Mouse (Mus musculus): ENCODE results near the gene Knop1. TPM values are rescaled to one million over a fixed set of nuclear protein-coding genes. Genes with fewer than 3 reads are reported as not detected.

Gene Knop1
- polyA plus RNA-seq, 1 experiment from 2014 or later = 112 TPM

DNA sequence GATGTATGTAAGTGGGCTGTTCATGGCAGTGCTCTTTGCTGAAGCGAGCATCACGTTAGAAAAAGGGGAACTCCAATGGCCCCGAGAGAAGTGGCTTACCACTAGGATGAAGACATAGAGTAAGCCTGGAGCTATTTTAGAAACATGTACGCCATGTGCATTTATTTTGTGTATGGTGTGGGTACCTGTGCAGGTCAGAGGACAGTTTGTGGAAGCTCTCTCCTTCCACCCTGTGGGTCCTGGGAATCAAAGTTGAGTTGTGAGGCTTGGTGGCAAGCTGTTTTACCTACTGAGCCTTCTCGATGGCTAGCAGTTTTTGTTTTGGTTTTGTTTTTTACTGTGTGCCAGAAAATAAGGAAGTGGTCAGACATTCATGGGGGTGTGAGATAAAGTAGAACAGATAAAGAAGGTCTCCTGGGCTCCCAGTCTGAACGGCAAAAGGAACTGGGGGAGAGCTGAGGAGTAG lies 57.9 kb downstream of the Knop1 start:
- H3K4me2 ChIP-seq = no peak overlapping the region
- H3K9ac ChIP-seq (ENCODE audit: low read depth, low read length) = no peak overlapping the region
- DNase-seq (ENCODE audit: low spot score) (no peak), ATAC-seq (replicated peaks; ENCODE audit: low FRiP score) (no peak)
- WGBS = 41% methylated on average over 6 of the region's 6 CpGs
- H3K27ac ChIP-seq (ENCODE audit: low read depth, low read length) = no peak overlapping the region
- H3K36me3 ChIP-seq (ENCODE audit: control insufficient read depth, insufficient read depth, low read length) = peaks cover 20% of the 10 kb centered on the region
- H3K9me3 ChIP-seq (ENCODE audit: control insufficient read depth, low read length) = no peaks in the 10 kb centered on the region
- H3K4me3 ChIP-seq (ENCODE audit: low read depth, low read length) = no peak overlapping the region
- no peaks in the 10 kb centered on the region for H3K4me1 ChIP-seq (replicated peaks; ENCODE audit: control insufficient read depth, insufficient read depth, low read length)
- H3K27me3 ChIP-seq (replicated peaks; ENCODE audit: control insufficient read depth, insufficient read depth, low read length) = no peaks in the 10 kb centered on the region

DNA sequence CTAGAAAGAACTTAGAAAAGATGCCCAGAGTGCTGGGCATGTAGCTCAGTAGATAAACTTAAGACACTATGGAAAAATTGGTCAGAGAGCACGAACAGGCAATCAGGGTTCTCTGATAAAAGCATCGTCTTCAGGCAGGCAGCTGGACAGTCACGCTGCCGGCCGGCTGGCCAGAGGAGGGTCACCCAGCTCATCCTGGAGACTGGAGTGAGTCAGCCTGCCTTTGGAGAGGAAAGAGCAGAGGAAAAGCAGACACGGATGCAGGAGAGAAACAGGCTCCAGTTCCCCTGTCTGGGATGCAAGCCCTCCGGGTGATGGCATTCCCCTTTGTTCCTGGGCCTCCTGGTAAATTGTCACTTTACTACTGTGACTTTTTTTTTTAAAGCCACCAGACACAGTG lies 58.5 kb downstream of the Knop1 start:
- H3K9ac ChIP-seq (ENCODE audit: low read depth, low read length) = no peak overlapping the region
- peaks cover 19% of the 10 kb centered on the region for H3K36me3 ChIP-seq (ENCODE audit: control insufficient read depth, insufficient read depth, low read length)
- DNase-seq (ENCODE audit: low spot score) (no peak), ATAC-seq (replicated peaks; ENCODE audit: low FRiP score) (no peak)
- H3K4me2 ChIP-seq = no peak overlapping the region
- 58% methylated on average over 7 of the region's 7 CpGs for WGBS
- H3K4me3 ChIP-seq (ENCODE audit: low read depth, low read length) = no peak overlapping the region
- H3K4me1 ChIP-seq (replicated peaks; ENCODE audit: control insufficient read depth, insufficient read depth, low read length) = no peaks in the 10 kb centered on the region
- no peaks in the 10 kb centered on the region for H3K27me3 ChIP-seq (replicated peaks; ENCODE audit: control insufficient read depth, insufficient read depth, low read length)
- no peak overlapping the region for H3K27ac ChIP-seq (ENCODE audit: low read depth, low read length)
- no peaks in the 10 kb centered on the region for H3K9me3 ChIP-seq (ENCODE audit: control insufficient read depth, low read length)

DNA sequence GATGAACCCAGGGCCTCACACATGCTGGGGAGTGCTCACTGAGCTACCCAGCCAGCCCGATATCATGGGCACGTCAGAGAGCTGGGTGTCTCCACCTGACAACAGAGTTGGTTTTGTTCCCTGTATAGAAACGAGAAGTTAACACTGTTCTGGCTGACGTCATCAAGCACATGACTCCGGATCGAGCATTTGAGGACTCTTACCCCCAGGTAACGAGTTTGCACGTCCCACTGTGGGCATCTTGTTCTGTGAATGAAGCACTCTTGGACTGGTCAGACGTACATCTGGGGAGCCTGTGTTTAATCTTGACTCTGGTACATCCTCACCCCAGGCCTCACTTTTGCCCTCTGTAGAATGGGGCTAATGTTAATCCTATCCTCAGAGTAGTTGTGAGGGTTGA lies 59.2 kb downstream of the Knop1 start:
- Histone ChIP-seq H3K4me1 (replicated peaks; ENCODE audit: control insufficient read depth, insufficient read depth, low read length) (no peaks in the 10 kb centered on the region), H3K27me3 (replicated peaks; ENCODE audit: control insufficient read depth, insufficient read depth, low read length) (no peaks in the 10 kb centered on the region), H3K9ac (ENCODE audit: low read depth, low read length) (no peak overlapping the region), H3K27ac (ENCODE audit: low read depth, low read length) (no peak overlapping the region), H3K9me3 (ENCODE audit: control insufficient read depth, low read length) (no peaks in the 10 kb centered on the region), H3K36me3 (ENCODE audit: control insufficient read depth, insufficient read depth, low read length) (peaks cover 17% of the 10 kb centered on the region), H3K4me2 (no peak overlapping the region), H3K4me3 (ENCODE audit: low read depth, low read length) (no peak overlapping the region)
- DNase-seq (ENCODE audit: low spot score) (no peak), ATAC-seq (replicated peaks; ENCODE audit: low FRiP score) (no peak)
- WGBS = 81% methylated on average over 9 of the region's 9 CpGs

DNA sequence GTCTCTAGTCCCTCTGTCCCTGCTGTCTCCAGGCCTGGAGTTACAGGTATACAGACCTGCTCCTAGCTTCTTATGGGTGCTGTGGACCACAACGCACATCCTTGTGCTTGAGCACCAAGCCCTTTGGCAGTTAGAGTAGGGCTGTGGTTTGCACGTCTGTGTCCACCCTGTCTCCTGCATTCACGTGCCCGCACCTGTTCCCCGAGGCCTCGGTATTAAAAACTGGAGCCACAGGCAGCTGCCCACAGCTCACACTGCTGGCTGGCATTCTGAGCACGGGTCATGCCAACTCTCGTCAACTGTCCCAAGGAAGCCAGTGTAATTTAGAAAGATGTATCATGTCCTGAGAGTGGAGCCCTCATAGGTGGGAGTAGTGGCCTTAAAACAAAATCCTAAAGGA lies 60.3 kb downstream of the Knop1 start:
- Histone ChIP-seq H3K4me1 (replicated peaks; ENCODE audit: control insufficient read depth, insufficient read depth, low read length) (no peaks in the 10 kb centered on the region), H3K27ac (ENCODE audit: low read depth, low read length) (no peak overlapping the region), H3K4me2 (no peak overlapping the region), H3K4me3 (ENCODE audit: low read depth, low read length) (no peak overlapping the region), H3K27me3 (replicated peaks; ENCODE audit: control insufficient read depth, insufficient read depth, low read length) (no peaks in the 10 kb centered on the region), H3K9me3 (ENCODE audit: control insufficient read depth, low read length) (no peaks in the 10 kb centered on the region), H3K36me3 (ENCODE audit: control insufficient read depth, insufficient read depth, low read length) (peaks cover 17% of the 10 kb centered on the region), H3K9ac (ENCODE audit: low read depth, low read length) (no peak overlapping the region)
- DNase-seq (ENCODE audit: low spot score) = no peak
- ATAC-seq (replicated peaks; ENCODE audit: low FRiP score) = no peak
- 93% methylated on average over 8 of the region's 8 CpGs for WGBS

DNA sequence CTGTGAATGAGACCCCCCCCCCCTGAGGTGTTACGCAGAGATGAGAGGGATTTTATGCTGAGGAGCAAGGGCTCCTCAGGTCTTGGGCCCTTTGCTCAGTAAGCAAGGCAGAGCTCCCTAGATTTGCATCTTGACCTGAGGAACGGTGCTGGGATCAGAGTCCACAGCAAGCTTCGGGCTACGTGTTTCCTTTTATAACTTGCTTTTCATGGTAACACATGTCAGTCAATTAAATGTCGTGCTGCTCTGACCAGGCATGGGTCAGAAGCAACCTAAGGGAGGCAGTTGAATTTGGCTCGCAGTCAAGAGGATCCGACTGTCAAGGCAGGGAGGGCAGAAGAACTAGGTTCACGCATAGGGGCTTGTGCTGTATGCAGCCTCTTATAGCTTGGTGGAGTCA lies 62.2 kb downstream of the Knop1 start:
- no peak overlapping the region for H3K27ac ChIP-seq (ENCODE audit: low read depth, low read length)
- no peak overlapping the region for H3K4me3 ChIP-seq (ENCODE audit: low read depth, low read length)
- H3K9ac ChIP-seq (ENCODE audit: low read depth, low read length) = no peak overlapping the region
- no peaks in the 10 kb centered on the region for H3K4me1 ChIP-seq (replicated peaks; ENCODE audit: control insufficient read depth, insufficient read depth, low read length)
- no peaks in the 10 kb centered on the region for H3K27me3 ChIP-seq (replicated peaks; ENCODE audit: control insufficient read depth, insufficient read depth, low read length)
- no peak for ATAC-seq (replicated peaks; ENCODE audit: low FRiP score)
- peaks cover 14% of the 10 kb centered on the region for H3K36me3 ChIP-seq (ENCODE audit: control insufficient read depth, insufficient read depth, low read length)
- H3K9me3 ChIP-seq (ENCODE audit: control insufficient read depth, low read length) = no peaks in the 10 kb centered on the region
- no peak for DNase-seq (ENCODE audit: low spot score)
- 89% methylated on average over 8 of the region's 8 CpGs for WGBS
- no peak overlapping the region for H3K4me2 ChIP-seq

Other genes starting within 250 kb of the Knop1 start
- 64.2 and 71.0 TPM in 2 replicates for gene Gde1, start 150.5 kb downstream of the Knop1 start, polyA plus RNA-seq (2014; fragmentation: Nextera tagmentation; extraction: Ambion mirVana)
- gene Ccp110, start 143.7 kb downstream of the Knop1 start, polyA plus RNA-seq (2014; fragmentation: Nextera tagmentation; extraction: Ambion mirVana) = 7.9 and 9.0 TPM in 2 replicates
- 56.6 and 64.3 TPM in 2 replicates for gene Vps35l, start 116.0 kb downstream of the Knop1 start, polyA plus RNA-seq (2014; fragmentation: Nextera tagmentation; extraction: Ambion mirVana)
- gene Iqck, start 502 bp downstream of the Knop1 start, polyA plus RNA-seq (2014; fragmentation: Nextera tagmentation; extraction: Ambion mirVana) = 1.2 and 1.6 TPM in 2 replicates
- gene Gprc5b, start 139.0 kb upstream of the Knop1 start, polyA plus RNA-seq (2014; fragmentation: Nextera tagmentation; extraction: Ambion mirVana) = 1.7 and 2.0 TPM in 2 replicates